Mouse (Mus musculus) C2C12 (cell line): ENCODE measurements around the gene Ereg.

Experiments
- CTCF ChIP-seq: IDR thresholded peaks from one replicate; pipeline ENCODE4 v1.5.1; 2011; ENCODE audit not compliant: control insufficient read depth, insufficient read depth, insufficient read length
- MAX ChIP-seq: IDR thresholded peaks from one replicate; pipeline ENCODE4 v1.6.1; 2011; ENCODE audit warnings: mild to moderate bottlenecking, control low read depth
- MYOD1 ChIP-seq: IDR thresholded peaks from one replicate; pipeline ENCODE4 v1.6.1; 2011; ENCODE audit warnings: low read depth; ENCODE audit not compliant: control insufficient read depth, insufficient read length
- MYOG ChIP-seq: IDR thresholded peaks from one replicate; pipeline ENCODE4 v1.6.1; 2011; ENCODE audit not compliant: control insufficient read depth, insufficient read length; ENCODE audit errors: extremely low read depth

DNA sequence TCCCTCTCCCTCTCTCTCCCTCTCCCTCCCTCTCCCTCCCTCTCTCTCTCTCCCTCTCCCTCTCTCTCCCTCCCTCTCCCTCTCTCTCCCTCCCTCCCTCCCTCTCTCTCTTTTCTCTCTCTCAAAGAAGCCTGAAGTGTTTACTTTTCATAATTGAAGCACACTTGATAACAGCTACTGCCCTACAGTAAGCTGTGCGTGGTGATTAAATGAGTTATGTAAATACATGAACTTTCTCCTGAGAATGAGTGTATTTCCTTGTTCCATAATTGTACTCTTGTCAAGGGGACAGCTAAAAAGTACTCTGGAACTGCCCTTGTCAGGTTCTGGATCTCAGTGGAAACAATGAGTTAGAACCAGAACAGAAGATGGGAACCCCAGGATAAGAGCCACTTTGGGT is 46.6 kb upstream of the Ereg start:
- TF ChIP-seq MAX, result no peak
- no peak for TF ChIP-seq CTCF
- no peak for TF ChIP-seq MYOD1
- no peak for TF ChIP-seq MYOG
